Mouse (Mus musculus) midbrain, embryonic 16.5 days (tissue): ENCODE data around the gene Reln. TPM values are rescaled to one million over a fixed set of nuclear protein-coding genes. Genes with fewer than 3 reads are reported as not detected.
A peak's percentile ranks its signal among the peaks of the same experiment; 100 is the strongest.

Experiments used
- ATAC-seq: fragments of 200-750 bp; cut with Nextera tagmentation; 2 replicates; pipeline ENCODE4 v1.8.0; 2017; ENCODE audit warnings: moderate TSS enrichment
- H3K27ac ChIP-seq: fragments of 300-500 bp; sonication (generic); 2 replicates; pipeline ENCODE4 v1.5.1; 2014; ENCODE audit warnings: mild to moderate bottlenecking, low read length, mixed read lengths
- H3K27me3 ChIP-seq: fragments of 300-500 bp; sonication (generic); 2 replicates; pipeline ENCODE4 v1.6.1; 2014; ENCODE audit warnings: low read depth, low read length, mixed read lengths; ENCODE audit not compliant: control insufficient read depth, insufficient read depth
- H3K36me3 ChIP-seq: fragments of 300-500 bp; sonication (generic); 2 replicates; pipeline ENCODE4 v1.6.1; 2014; ENCODE audit warnings: mild to moderate bottlenecking, low read length, moderate library complexity, mixed read lengths; ENCODE audit not compliant: control insufficient read depth, insufficient read depth
- H3K4me1 ChIP-seq: fragments of 300-500 bp; sonication (generic); 2 replicates; pipeline ENCODE4 v1.6.1; 2014; ENCODE audit warnings: mild to moderate bottlenecking, low read length, mixed read lengths; ENCODE audit not compliant: control insufficient read depth, insufficient read depth
- H3K4me2 ChIP-seq: fragments of 300-500 bp; sonication (generic); 2 replicates; pipeline ENCODE4 v1.6.1; 2014; ENCODE audit warnings: mild to moderate bottlenecking, low read length, mixed read lengths
- H3K4me3 ChIP-seq: fragments of 300-500 bp; sonication (generic); 2 replicates; pipeline ENCODE4 v1.5.1; 2014; ENCODE audit warnings: low read depth, mild to moderate bottlenecking, low read length, moderate library complexity, mixed read lengths
- H3K9ac ChIP-seq: fragments of 300-500 bp; sonication (generic); 2 replicates; pipeline ENCODE4 v1.6.1; 2014; ENCODE audit warnings: low read depth, low read length, mixed read lengths
- H3K9me3 ChIP-seq: fragments of 300-500 bp; sonication (generic); replicated peaks from 2 replicates; pipeline ENCODE4 v1.6.1; 2014; ENCODE audit warnings: mild to moderate bottlenecking, low read length, mixed read lengths; ENCODE audit not compliant: control insufficient read depth, poor library complexity, severe bottlenecking
- WGBS: fragments of 180-500 bp; shearing (Covaris S2); extraction: QIAGEN DNeasy Blood & Tissue Kit; methylation state at CpG from one replicate; pipeline ENCODE4 v1.1.7; 2014; 5-methylcytosine and 5-hydroxymethylcytosine counted together
- polyA plus RNA-seq: library from polyadenylated mRNA; unstranded; fragments of >200 nt; fragmentation: Nextera tagmentation; extraction: Ambion mirVana; gene quantifications from 2 replicates; pipeline ENCODE4 v1.2.1, GENCODE M21; 2015

Reln gene
- polyA plus RNA-seq, 1 experiment from 2014 or later, result 39.5 TPM

- Histone ChIP-seq H3K27me3 (no peaks in the 10 kb centered on the region), H3K36me3 (no peaks in the 10 kb centered on the region), H3K4me3 (no peak overlapping the region), H3K9me3 (no peaks in the 10 kb centered on the region), H3K4me1 (no peaks in the 10 kb centered on the region), H3K4me2 (no peak overlapping the region), H3K9ac (no peak overlapping the region), H3K27ac (no peak overlapping the region)
- no peak for ATAC-seq
- 88% methylated on average over 4 of the region's 4 CpGs for WGBS
Measured at GRCm38 (mm10) chr5:22003858-22004257, 340.6 kb downstream of the Reln start.

GRCm38 (mm10) chr5:21987711-21988110 is 356.8 kb downstream of the Reln start:
- H3K27ac ChIP-seq, result no peak overlapping the region
- H3K4me2 ChIP-seq, result no peak overlapping the region
- H3K4me1 ChIP-seq, result no peaks in the 10 kb centered on the region; the same call in 1 of the 2 replicates
- no peaks in the 10 kb centered on the region for H3K27me3 ChIP-seq
- 79% methylated on average over 5 of the region's 5 CpGs for WGBS
- H3K9ac ChIP-seq, result no peak overlapping the region
- H3K9me3 ChIP-seq, result no peaks in the 10 kb centered on the region
- no peak overlapping the region for H3K4me3 ChIP-seq
- ATAC-seq, result no peak
- no peaks in the 10 kb centered on the region for H3K36me3 ChIP-seq

- H3K4me1 ChIP-seq, result no peaks in the 10 kb centered on the region; the same call in 1 of the 2 replicates
- 55% methylated on average over 4 of the region's 4 CpGs for WGBS
- H3K9me3 ChIP-seq, result no peaks in the 10 kb centered on the region
- no peak for ATAC-seq
- no peaks in the 10 kb centered on the region for H3K27me3 ChIP-seq
- no peak overlapping the region for H3K4me2 ChIP-seq
- no peaks in the 10 kb centered on the region for H3K36me3 ChIP-seq
- no peak overlapping the region for H3K4me3 ChIP-seq
- H3K9ac ChIP-seq, result no peak overlapping the region
- H3K27ac ChIP-seq, result no peak overlapping the region
Measured at GRCm38 (mm10) chr5:21986311-21986710, 358.2 kb downstream of the Reln start.

GRCm38 (mm10) chr5:21983021-21983667 is 361.4 kb downstream of the Reln start:
- Histone ChIP-seq H3K4me1 (no peaks in the 10 kb centered on the region; the same call in 1 of the 2 replicates), H3K9me3 (no peaks in the 10 kb centered on the region), H3K9ac (no peak overlapping the region), H3K27ac (no peak overlapping the region), H3K4me2 (no peak overlapping the region), H3K36me3 (no peaks in the 10 kb centered on the region), H3K4me3 (no peak overlapping the region), H3K27me3 (no peaks in the 10 kb centered on the region)
- peak; percentile 56; the same call in 1 of the 2 replicates for ATAC-seq
- 52% methylated on average over 3 of the region's 3 CpGs for WGBS

- Histone ChIP-seq H3K9ac (no peak overlapping the region), H3K4me2 (no peak overlapping the region), H3K4me1 (no peaks in the 10 kb centered on the region; the same call in 1 of the 2 replicates), H3K9me3 (no peaks in the 10 kb centered on the region), H3K27ac (no peak overlapping the region), H3K36me3 (no peaks in the 10 kb centered on the region), H3K27me3 (no peaks in the 10 kb centered on the region), H3K4me3 (no peak overlapping the region)
- ATAC-seq, result no peak
- WGBS, result 95% methylated on average over 3 of the region's 3 CpGs
Measured at GRCm38 (mm10) chr5:21981216-21981615, 363.3 kb downstream of the Reln start.

- no peak for ATAC-seq
- WGBS, result 84% methylated on average over 3 of the region's 3 CpGs
Measured at GRCm38 (mm10) chr5:21980544-21980943, 364.0 kb downstream of the Reln start.

GRCm38 (mm10) chr5:21973266-21974010 is 371.1 kb downstream of the Reln start:
- no peaks in the 10 kb centered on the region for H3K9me3 ChIP-seq
- ATAC-seq, result no peak
- H3K4me3 ChIP-seq, result no peak overlapping the region
- no peaks in the 10 kb centered on the region for H3K36me3 ChIP-seq
- H3K9ac ChIP-seq, result no peak overlapping the region
- no peak overlapping the region for H3K4me2 ChIP-seq
- H3K27ac ChIP-seq, result no peak overlapping the region
- 0 out of 2 replicates have a peak, but pooled peaks cover 2% of the 10 kb centered on the region for H3K4me1 ChIP-seq
- WGBS, result 27% methylated on average over 5 of the region's 5 CpGs
- H3K27me3 ChIP-seq, result no peaks in the 10 kb centered on the region

More at GRCm38 (mm10) chr5:21980544-21980943, 364.0 kb downstream of the Reln start:
- no peak overlapping the region for H3K9ac ChIP-seq
- H3K27me3 ChIP-seq, result no peaks in the 10 kb centered on the region
- no peak overlapping the region for H3K4me3 ChIP-seq
- no peaks in the 10 kb centered on the region; the same call in 1 of the 2 replicates for H3K4me1 ChIP-seq
- no peaks in the 10 kb centered on the region for H3K9me3 ChIP-seq
- no peak overlapping the region for H3K4me2 ChIP-seq
- no peaks in the 10 kb centered on the region for H3K36me3 ChIP-seq
- H3K27ac ChIP-seq, result no peak overlapping the region

GRCm38 (mm10) chr5:21961796-21962195 is 382.7 kb downstream of the Reln start:
- H3K9me3 ChIP-seq, result no peaks in the 10 kb centered on the region
- H3K4me2 ChIP-seq, result no peak overlapping the region
- H3K4me3 ChIP-seq, result no peak overlapping the region
- 91% methylated on average over 1 of the region's 1 CpGs for WGBS
- 0 out of 2 replicates have a peak, but pooled peaks cover 2% of the 10 kb centered on the region for H3K4me1 ChIP-seq
- ATAC-seq, result no peak
- H3K9ac ChIP-seq, result no peak overlapping the region
- H3K27me3 ChIP-seq, result no peaks in the 10 kb centered on the region
- no peaks in the 10 kb centered on the region for H3K36me3 ChIP-seq
- H3K27ac ChIP-seq, result no peak overlapping the region

- H3K27me3 ChIP-seq, result no peaks in the 10 kb centered on the region
- H3K4me3 ChIP-seq, result no peak overlapping the region
- no peak overlapping the region for H3K27ac ChIP-seq
- 60% methylated on average over 14 of the region's 14 CpGs for WGBS
- no peaks in the 10 kb centered on the region for H3K36me3 ChIP-seq
- 0 out of 2 replicates have a peak, but pooled peaks cover 2% of the 10 kb centered on the region for H3K4me1 ChIP-seq
- H3K4me2 ChIP-seq, result no peak overlapping the region
- no peaks in the 10 kb centered on the region for H3K9me3 ChIP-seq
- ATAC-seq, result no peak
- no peak overlapping the region for H3K9ac ChIP-seq
Measured at GRCm38 (mm10) chr5:21960151-21960550, 384.4 kb downstream of the Reln start.
